Mouse (Mus musculus) spleen, postnatal 10 days (tissue): ENCODE results near the gene Gm20708.

Source experiments
- DNase-seq, 2 experiments: peaks; one replicate each; pipeline ENCODE4 v3.0.0; 2021 to 2022; ENCODE audit warnings: low spot score in 2 of 2

Gene Gm20708

DNA sequence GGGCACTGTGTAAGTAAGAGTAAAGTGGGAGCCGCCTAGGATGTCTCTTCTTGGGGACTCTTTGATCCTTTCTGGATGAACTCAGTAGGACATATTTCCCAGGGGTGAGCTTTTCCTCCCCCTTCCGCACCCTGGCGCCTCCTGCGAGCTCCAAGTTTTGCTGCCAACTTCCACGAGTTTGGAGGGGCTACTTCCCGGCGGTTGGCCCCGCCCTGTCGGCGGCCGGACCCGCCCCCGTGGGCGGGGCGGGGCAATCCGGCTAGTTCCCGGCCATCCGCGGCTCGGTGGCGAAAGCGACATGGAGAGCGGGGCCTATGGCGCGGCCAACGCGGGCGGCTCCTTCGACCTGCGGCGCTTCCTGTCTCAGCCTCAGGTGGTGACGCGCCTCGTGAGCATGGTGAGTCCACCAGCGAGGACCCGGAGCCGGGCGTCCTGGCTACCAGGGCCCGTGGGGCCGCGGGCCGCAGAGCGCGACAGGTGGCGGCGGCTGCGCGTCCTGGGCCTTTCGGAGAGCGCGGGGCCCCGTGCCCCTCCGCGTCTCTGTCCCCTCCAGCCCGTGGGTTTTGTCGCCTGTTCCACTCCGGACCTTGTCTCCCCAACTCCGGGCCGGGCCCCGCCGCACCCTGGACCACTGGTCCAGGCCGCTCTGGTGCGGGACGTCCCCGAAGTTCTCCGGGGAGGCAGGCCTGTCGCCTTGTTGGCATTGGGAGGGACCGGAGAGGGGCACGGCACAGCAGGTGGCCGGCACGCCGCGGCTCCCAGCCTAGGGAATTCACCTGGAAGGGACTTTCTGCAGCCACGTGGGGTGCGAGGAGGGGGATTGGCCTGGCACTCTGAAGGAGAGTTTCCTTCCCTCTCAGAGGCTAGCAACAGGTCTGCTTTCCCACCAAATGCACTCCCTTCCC, at the start of gene Gm20708, which contains the start of gene Syngr2:
Gene Gm20708 (plus strand): TSS at position 262 of the 905 bp plus-strand sequence.
Gene Syngr2 (plus strand): TSS at position 262 of the 905 bp plus-strand sequence.
- peak; percentile 83 to 85 for DNase-seq

DNA sequence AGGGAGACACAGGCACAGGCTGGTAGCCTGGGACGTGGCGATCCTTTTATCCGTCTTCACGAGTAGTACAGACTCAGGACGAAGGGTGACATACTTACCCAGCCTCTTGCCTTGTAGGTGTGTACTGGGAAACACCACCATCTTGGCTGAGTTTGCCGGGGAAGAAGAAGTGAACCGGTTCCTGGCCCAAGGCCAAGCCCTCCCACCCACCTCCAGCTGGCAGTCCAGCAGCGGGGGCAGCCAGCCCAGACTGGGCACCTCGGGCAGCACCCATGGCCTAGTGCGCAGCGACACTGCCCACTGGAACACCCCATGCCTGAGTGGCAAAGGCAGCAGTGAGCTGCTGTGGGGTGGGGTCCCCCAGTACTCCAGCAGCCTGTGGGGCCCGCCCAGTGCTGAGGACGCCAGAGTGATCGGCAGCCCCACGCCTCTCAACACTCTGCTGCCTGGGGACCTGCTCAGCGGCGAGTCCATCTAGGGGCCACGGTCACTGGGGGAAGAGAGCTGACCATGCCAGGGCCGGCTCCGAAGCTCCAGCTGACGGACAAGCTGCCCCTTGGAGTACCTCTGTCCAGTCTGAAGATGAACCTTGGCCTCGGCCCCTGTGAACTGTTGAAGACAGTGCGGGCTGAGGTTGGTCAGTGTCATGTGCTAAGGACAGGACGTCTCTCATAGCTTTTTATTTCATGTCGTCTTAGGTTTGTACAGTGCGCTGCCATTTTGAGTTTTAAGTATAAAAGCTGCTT, 48.9 kb upstream of the Gm20708 start:
- DNase-seq = no peak

GRCm38 (mm10) chr11:117761801-117762200, 47.7 kb upstream of the Gm20708 start:
- DNase-seq = no peak

- DNase-seq = no peak
Observed at GRCm38 (mm10) chr11:117762246-117762645, 47.2 kb upstream of the Gm20708 start.

- no peak for DNase-seq
Observed at GRCm38 (mm10) chr11:117764319-117764718, 45.1 kb upstream of the Gm20708 start.

DNA sequence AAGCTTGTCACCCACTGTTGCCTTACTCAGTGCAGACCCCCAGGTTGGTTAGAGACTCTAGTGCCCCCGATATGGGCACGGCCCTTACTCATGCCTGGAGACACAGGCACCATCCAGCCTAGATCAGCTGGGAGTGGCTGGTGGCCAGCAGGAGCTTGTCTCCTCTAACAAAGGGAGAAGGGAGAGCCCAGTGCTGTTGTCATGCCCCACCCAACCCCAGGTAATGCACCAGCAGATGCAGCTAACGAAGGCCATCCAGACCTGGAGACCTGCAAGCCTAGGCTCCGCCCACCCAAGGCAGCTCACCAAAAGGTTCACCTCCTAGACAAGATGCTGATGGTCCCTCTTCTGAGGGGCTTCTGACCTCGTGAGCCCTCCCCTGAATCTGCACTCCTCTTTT, 44.1 kb upstream of the Gm20708 start:
- DNase-seq = no peak

DNA sequence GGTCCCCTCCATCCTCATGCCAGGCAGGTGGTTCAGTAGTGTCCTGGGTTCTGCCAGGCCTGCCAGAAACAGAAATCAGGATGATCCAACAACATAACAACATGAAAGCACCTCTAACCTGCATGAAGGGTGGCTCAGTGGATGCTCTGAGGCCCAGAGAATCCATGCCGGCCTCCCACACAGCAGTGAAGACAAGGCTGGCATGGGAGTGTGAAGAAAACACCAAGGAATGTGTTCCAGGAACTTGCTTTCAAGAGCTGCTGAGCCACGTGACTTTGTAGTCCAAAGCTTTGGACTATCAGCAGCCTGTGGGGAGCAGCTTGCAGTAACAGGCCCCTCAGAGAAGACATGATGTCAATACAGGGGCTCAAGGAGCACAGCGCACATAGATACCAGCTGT, 43.2 kb upstream of the Gm20708 start:
- DNase-seq = no peak

- DNase-seq = no peak
Observed at GRCm38 (mm10) chr11:117768725-117769682, 40.5 kb upstream of the Gm20708 start.

DNA sequence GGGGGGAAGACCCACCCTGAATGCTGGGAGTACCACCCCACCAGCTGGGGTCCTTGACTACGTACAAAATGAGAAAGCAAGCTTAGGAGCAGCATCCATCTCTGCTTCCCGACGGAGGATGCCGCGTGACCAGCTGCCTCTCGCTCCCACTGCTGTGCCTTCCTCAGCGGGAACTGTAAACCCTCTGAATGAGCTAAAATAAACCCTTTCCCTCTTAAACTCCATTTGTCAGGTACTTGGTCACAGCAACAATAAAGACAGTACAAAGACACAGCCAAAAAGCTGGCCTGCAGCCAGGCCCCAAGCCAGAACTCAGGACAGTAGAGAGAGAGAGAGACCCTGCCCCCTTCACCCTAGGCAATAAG, 39.8 kb upstream of the Gm20708 start:
- DNase-seq = no peak

- peak in 1 of 2 experiments; percentile 11 for DNase-seq
Observed at GRCm38 (mm10) chr11:117770407-117770806, 39.1 kb upstream of the Gm20708 start.

DNA sequence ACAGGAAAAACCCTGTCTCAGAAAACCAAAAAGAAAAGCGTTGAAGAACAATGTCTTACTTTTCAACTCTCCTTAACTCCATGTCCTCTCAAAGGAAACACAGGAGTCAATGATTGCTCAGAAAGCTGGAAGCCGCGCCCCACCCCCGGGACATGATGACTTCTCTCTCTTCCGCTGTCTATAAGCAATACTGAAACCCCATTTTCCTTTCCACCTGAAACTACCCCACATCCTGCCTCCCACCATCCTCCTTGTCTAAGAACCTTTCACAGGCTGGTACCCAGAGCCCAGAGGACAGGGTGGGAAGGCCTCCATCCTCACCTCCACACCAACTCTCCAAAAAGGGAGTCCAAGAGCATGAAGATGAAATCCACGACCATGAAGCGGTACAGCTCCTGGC, 37.1 kb upstream of the Gm20708 start:
- no peak for DNase-seq

- no peak for DNase-seq
Observed at GRCm38 (mm10) chr11:117774925-117775324, 34.5 kb upstream of the Gm20708 start.

DNA sequence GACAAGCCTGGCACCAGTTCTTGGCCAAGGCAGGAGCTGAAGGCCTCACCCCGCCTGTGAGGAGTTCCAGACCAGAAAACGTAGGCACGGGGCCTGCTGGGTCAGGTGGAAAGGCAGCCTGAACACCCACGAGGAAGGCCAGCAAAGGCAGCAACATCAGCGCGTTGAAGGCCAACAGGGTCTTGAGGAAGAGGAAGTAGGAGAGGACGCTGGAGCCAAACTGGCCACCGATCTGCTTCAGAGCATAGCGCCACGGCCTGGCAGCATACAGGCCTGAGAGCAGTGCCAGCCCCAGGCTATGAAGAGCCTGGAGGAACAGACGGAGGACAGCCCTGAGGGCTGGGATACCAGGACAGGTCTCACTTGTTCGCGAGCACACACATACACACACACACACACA, 33.9 kb upstream of the Gm20708 start:
- DNase-seq = no peak

DNA sequence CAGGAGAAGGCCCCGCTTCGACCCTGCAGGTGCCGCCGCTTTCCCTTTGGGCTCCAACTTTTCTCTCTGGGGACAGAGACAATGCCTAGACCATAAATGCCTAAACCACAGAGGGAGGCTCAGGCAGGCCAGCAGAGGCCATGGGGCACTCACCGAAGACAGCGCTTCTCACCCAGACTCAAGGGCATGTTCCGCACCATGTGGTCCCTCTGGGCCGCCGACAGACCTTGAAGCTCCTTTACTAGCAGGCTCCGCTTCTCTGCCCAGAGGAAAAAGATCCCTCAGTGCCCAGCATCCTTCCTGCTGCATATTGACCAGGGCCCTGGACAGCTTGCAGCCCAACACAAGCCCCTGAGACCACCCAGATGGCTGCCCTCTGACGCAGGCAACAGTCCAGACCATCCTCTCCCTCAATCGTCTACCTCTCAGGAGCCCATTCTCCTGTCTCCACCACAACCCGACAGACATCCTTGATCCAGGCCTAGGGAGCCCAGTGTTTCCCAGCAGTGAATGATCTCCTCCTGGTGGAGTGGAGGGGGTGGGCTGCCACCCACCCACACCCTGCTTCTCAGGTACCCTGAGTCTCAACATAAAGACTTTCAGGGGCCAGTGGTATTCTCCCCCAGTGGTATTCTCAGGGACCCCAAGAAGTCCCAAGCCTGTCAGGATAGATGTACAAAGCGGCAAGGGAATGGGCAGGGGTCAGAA, 33.2 kb upstream of the Gm20708 start:
- DNase-seq = no peak

GRCm38 (mm10) chr11:117777111-117777510, 32.4 kb upstream of the Gm20708 start:
- DNase-seq = no peak

DNA sequence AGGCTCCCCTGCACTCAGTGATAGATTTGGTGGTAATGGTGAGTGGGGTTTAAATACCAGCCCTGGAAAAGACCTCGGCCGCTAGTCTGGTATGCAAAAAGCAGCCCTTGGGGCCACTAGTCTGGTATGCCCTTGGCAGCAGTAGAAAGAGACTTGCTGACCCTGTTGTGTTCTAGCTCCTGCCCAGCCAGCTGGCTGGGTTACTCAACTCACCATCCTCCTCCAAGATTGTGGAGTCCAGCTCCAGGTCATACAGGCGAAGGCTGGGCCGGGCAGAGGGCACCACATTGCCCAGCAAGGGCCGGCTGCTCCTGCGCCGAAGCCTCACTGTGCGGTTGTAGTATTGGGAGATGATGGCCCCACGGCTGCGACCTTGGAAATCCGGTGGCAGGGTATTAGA, 31.4 kb upstream of the Gm20708 start:
- DNase-seq = no peak

GRCm38 (mm10) chr11:117778851-117779433, 30.5 kb upstream of the Gm20708 start:
- peak; percentile 52 to 76 for DNase-seq

GRCm38 (mm10) chr11:117779434-117780198, 29.9 kb upstream of the Gm20708 start:
- peak; percentile 74 to 84 for DNase-seq

DNA sequence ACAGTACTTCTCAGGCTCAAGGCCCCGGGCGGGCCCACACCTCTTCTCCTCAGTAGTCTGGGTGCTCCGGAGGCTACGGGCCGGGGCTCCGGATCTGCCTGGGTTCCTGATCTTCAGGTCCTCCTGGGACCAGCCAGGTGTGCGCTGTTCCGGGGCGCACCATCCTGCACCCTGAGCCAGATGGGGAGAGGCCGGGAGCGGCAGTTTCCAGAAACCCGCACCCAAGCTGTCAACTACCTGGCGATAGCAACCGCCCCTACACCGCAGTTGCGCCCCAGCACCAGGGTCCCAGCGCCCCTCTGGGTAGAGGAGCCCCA, 29.3 kb upstream of the Gm20708 start:
- no peak for DNase-seq

DNA sequence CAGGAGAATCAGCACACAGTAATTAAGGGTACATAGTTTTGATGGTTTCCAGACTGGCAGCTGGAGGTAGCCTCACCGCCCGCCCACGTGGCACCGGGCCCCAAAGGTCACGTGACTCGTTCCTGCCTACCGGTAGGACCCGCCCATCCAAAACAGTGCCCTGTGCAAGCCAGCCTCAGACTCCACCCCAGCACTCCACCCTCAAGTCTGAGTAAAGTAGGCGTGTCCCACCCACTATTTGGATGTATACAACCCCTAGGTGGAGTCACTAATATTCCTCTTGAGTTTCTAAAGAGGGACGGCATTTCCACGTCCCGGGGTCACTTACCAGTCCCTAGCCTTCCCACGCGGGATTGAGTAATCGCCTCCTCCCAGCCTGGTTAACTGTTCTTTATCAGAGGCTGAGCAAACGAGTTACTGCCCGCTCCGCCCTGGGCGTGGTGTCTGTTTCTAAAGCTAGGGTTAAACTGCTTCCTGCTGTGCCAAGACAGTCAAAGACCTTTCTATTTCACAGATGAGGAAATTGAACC, 28.8 kb upstream of the Gm20708 start:
- DNase-seq = peak; percentile 91 to 97
